Mouse (Mus musculus) liver, adult 10 weeks (tissue): ENCODE data around the gene Ivd. TPM values are rescaled to one million over a fixed set of nuclear protein-coding genes. Genes with fewer than 3 reads are reported as not detected.

Experiments
- polyA plus RNA-seq: library from polyadenylated mRNA; stranded (reverse); fragments of 350-450 nt; fragmentation: Illumina TruSeq; extraction: RNeasy Lipid Tissue Mini Kit (QIAGEN cat#74804); gene quantifications from one replicate; pipeline ENCODE4 v1.2.3, GENCODE M21; 2014; ENCODE audit warnings: low read depth, low replicate concordance

Gene Ivd
- 81.8 TPM for polyA plus RNA-seq

DNA sequence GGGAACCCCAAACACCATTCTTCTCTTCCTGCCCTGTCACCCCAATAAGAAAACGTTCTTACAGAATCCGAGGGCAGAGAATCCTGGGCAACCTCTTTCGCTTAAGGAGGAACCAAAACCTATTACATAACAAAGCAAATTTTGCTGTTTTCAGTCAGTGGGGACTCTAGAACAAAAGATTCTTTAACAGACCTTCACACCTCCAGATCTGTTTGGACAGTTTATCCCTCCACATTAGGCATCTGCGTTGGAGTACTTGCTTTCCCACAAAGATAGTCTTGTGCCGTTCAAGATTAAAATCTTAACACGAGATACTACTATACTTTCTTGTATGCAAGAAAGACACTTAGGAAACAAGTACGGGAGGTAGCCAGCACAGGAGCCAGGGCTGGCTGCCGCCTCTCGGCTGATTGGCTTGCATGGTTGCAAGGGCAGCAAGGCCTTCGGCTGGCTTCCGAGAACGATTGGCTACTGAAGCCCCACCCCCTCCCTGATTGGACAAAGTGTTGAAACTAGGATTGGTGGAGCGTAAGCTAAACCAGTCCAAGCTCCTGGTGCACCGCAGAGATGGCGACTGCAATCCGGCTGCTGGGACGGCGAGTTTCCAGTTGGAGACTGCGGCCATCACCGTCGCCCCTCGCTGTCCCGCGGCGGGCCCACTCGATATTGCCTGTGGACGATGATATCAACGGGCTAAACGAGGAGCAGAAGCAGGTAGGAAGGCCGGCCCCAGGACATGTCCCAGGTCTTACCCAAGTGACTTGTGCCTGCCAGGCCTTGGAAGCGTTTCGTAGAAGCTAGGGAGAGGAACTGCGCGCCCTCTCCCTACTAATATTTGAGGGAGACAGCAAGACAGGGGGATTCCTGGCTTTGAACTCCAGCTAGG, at the start of gene Ivd:
Gene Ivd, plus strand, starts transcription at position 501 of the 886 bp plus-strand sequence.

GRCm38 (mm10) chr2:118813981-118814836, 47.5 kb upstream of the Ivd start, which contains the start of gene Knstrn:
TSS of gene Knstrn (plus strand) at chr2:118814003.

GRCm38 (mm10) chr2:118899981-118900825, 38.4 kb downstream of the Ivd start, which contains the start of gene Bahd1:
TSS of gene Bahd1 (plus strand) at chr2:118900377.

DNA sequence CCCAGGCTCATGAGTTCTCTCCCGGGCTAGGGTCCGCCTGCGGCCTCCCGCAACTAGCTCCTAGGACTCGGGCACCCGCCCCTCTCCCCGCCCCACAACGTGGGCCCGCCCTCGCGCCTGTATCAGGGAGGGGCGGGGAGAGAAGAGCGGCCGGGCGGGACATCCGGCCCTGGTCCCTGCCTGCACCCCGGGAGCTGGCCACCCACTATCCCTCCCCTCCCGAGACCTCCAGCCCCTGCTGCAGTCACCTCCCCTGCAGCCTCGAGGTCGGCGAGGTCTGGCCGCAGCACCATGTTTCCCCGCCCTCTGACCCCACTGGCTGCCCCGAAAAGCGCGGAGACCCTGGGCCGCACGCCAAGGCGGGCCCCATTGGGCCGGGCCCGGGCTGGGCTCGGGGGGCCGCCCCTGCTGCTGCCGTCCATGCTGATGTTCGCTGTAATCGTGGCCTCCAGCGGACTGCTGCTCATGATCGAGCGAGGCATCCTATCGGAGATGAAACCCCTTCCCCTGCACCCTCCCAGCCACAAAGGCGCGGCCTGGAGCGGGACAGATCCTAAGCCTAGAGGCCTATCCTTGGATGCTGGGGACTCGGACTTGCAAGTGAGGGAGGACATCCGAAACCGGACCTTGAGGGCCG, 64.7 kb downstream of the Ivd start, which contains the start of gene Chst14:
Gene Chst14, plus strand, starts transcription at position 136 of the 637 bp plus-strand sequence.

Other genes with a start within 250 kb of the Ivd start
- not detected for gene Pak6, start 198.7 kb upstream of the Ivd start, polyA plus RNA-seq
- gene Ankrd63, start 158.0 kb upstream of the Ivd start, polyA plus RNA-seq = not detected
- 0.24 TPM for gene Plcb2, start 133.5 kb upstream of the Ivd start, polyA plus RNA-seq
- 7.7 TPM for gene Inafm2, start 116.2 kb upstream of the Ivd start, polyA plus RNA-seq
- gene Ccdc9b, start 99.3 kb upstream of the Ivd start, polyA plus RNA-seq = 0.50 TPM
- gene Phgr1, start 89.2 kb upstream of the Ivd start, polyA plus RNA-seq = not detected
- gene Disp2, start 82.2 kb upstream of the Ivd start, polyA plus RNA-seq = 1.1 TPM
- gene Knstrn, start 48.0 kb upstream of the Ivd start, polyA plus RNA-seq = 0.50 TPM
- gene Bahd1, start 38.4 kb downstream of the Ivd start, polyA plus RNA-seq = 1.6 TPM
- 0.26 TPM for gene Chst14, start 64.5 kb downstream of the Ivd start, polyA plus RNA-seq
- 4.5 TPM for gene Ccdc32, start 167.4 kb downstream of the Ivd start, polyA plus RNA-seq
- gene Rpusd2, start 172.8 kb downstream of the Ivd start, polyA plus RNA-seq = 1.0 TPM
- 0.08 TPM for gene Knl1, start 185.2 kb downstream of the Ivd start, polyA plus RNA-seq